Mouse (Mus musculus) forebrain, postnatal 0 days (tissue): Measurements from ENCODE around the gene Sh3tc1. TPM values are rescaled to one million over a fixed set of nuclear protein-coding genes. Genes with fewer than 3 reads are reported as not detected.

ENCODE experiments used
- ATAC-seq: fragments of 200-750 bp; cut with Nextera tagmentation; 2 replicates; pipeline ENCODE4 v1.8.0; 2017; ENCODE audit warnings: mild to moderate bottlenecking, moderate library complexity
- DNase-seq: peaks from one replicate; pipeline ENCODE4 v3.0.0-alpha.2; 2015
- H3K27ac ChIP-seq: fragments of 300-500 bp; sonication (generic); 2 replicates; pipeline ENCODE4 v1.5.1; 2014; ENCODE audit warnings: low read depth, mild to moderate bottlenecking, antibody characterized with exemption, low read length, moderate library complexity, mixed read lengths
- H3K27me3 ChIP-seq: fragments of 300-500 bp; sonication (generic); 2 replicates; pipeline ENCODE4 v1.6.1; 2014; ENCODE audit warnings: mild to moderate bottlenecking, low read length, mixed read lengths; ENCODE audit not compliant: insufficient read depth
- H3K36me3 ChIP-seq: fragments of 300-500 bp; sonication (generic); 2 replicates; pipeline ENCODE4 v1.6.1; 2014; ENCODE audit warnings: mild to moderate bottlenecking, moderate library complexity; ENCODE audit not compliant: insufficient read depth
- H3K4me1 ChIP-seq: fragments of 300-500 bp; sonication (generic); 2 replicates; pipeline ENCODE4 v1.6.1; 2014; ENCODE audit warnings: antibody characterized with exemption; ENCODE audit not compliant: insufficient read depth
- H3K4me2 ChIP-seq: fragments of 300-500 bp; sonication (generic); 2 replicates; pipeline ENCODE4 v1.6.1; 2014; ENCODE audit warnings: low read depth, mild to moderate bottlenecking, moderate library complexity
- H3K4me3 ChIP-seq: fragments of 300-500 bp; sonication (generic); 2 replicates; pipeline ENCODE4 v1.5.1; 2014; ENCODE audit warnings: low read depth, low read length, mixed read lengths
- H3K9ac ChIP-seq: fragments of 300-500 bp; sonication (generic); 2 replicates; pipeline ENCODE4 v1.6.1; 2014; ENCODE audit warnings: mild to moderate bottlenecking
- H3K9me3 ChIP-seq: fragments of 300-500 bp; sonication (generic); 2 replicates; pipeline ENCODE4 v1.6.1; 2016; ENCODE audit warnings: low read length
- CTCF ChIP-seq: sonication (generic); IDR thresholded peaks from 2 replicates; pipeline ENCODE4 v1.5.1; 2016; ENCODE audit warnings: antibody characterized with exemption, control low read depth, low read depth
- WGBS: fragments of 180-500 bp; shearing (Covaris S2); extraction: QIAGEN DNeasy Blood & Tissue Kit; methylation state at CpG from one replicate; pipeline ENCODE4 v1.1.7; 2014; 5-methylcytosine and 5-hydroxymethylcytosine counted together
- polyA plus RNA-seq: library from polyadenylated mRNA; unstranded; fragments of >200 nt; fragmentation: Nextera tagmentation; extraction: Ambion mirVana; gene quantifications from 2 replicates; pipeline ENCODE4 v1.2.1, GENCODE M21; 2015
- total RNA-seq: library from RNA; depleted of rRNA; stranded (reverse); fragments of >200 nt; gene quantifications from 2 replicates; pipeline ENCODE4 v1.2.3, GENCODE M21; 2014

The Sh3tc1 gene
- total and polyA plus RNA-seq, 2 experiments from 2014 or later: 1.2 to 2.8 TPM

DNA sequence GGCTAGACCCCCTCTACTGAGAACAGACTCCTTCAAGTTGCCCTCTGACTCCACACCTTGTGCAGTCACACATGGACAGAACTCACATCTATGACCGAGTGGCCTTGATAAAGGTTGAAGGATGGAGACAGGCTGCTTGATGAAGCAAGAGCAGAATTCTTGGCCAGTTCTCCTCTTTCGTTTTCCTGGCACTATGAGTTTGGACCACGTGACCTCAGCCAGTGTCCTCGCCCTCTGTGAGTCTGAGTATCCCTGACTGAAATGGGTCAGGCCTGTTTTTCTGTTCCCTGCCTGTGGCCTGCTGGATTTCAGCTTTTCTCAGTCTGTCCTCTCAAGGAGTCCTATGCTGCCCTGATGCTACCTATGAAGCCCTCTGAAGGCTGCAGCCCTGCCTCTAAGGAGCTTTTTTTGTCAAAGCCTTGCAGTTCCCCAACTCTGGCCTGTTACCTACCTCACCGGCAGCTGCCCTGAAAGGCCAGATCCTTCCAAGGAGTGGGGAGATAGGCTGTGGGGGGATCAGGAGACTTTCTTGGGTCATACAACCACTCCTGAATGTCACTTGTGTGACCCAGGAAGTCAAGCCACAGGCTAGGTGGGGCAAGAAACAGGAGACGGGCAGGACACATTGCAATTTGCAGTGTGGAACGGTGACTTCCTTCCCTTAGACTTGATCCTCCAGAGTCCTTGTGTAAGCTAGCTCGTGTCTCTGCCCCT lies 3.6 kb upstream of the Sh3tc1 start:
- H3K9me3 ChIP-seq: no peaks in the 10 kb centered on the region
- no peak for TF ChIP-seq CTCF
- no peak overlapping the region for H3K4me2 ChIP-seq
- ATAC-seq: no peak
- no peak for DNase-seq
- H3K27me3 ChIP-seq: no peaks in the 10 kb centered on the region; the same call in 1 of the 2 replicates
- H3K4me3 ChIP-seq: no peak overlapping the region
- no peak overlapping the region for H3K27ac ChIP-seq
- 80% methylated on average over 8 of the region's 8 CpGs for WGBS
- no peaks in the 10 kb centered on the region for H3K36me3 ChIP-seq
- H3K9ac ChIP-seq: no peak overlapping the region
- H3K4me1 ChIP-seq: no peaks in the 10 kb centered on the region

DNA sequence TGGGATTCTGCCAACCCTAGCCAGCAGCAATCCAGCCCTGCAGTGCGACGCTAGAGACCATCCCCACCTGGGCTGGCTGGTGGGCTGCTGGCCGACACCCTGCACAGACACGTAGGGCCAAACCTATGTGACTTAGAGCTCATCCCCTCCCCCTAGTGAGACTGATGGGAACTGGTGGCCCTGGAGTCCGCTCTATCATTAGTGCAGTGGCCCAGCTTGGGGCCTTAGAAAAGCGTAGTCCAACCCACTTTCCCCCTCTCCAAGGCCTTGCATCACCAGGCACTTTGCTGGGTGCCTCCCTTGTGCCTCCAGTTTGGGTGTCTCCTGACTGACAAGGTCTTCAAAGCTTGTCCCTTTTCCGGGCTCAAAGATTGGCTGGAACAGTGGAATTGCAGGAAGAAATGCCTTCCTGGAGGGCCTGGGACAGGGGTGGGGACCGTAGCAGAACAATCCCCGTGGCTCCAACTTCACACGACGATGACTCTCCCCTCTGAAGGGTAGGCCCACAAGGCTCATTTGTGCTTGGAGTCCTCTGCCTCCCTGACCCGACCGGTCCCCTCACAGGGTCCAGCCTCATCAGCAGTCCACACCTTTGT lies 1.5 kb upstream of the Sh3tc1 start:
- WGBS: 49% methylated on average over 13 of the region's 13 CpGs
- H3K4me1 ChIP-seq: no peaks in the 10 kb centered on the region
- H3K9me3 ChIP-seq: no peaks in the 10 kb centered on the region
- no peaks in the 10 kb centered on the region for H3K36me3 ChIP-seq
- H3K27me3 ChIP-seq: no peaks in the 10 kb centered on the region; the same call in 1 of the 2 replicates
- no peak for ATAC-seq
- no peak overlapping the region for H3K9ac ChIP-seq
- H3K27ac ChIP-seq: no peak overlapping the region
- no peak for DNase-seq
- no peak overlapping the region for H3K4me2 ChIP-seq
- no peak for TF ChIP-seq CTCF
- H3K4me3 ChIP-seq: no peak overlapping the region

DNA sequence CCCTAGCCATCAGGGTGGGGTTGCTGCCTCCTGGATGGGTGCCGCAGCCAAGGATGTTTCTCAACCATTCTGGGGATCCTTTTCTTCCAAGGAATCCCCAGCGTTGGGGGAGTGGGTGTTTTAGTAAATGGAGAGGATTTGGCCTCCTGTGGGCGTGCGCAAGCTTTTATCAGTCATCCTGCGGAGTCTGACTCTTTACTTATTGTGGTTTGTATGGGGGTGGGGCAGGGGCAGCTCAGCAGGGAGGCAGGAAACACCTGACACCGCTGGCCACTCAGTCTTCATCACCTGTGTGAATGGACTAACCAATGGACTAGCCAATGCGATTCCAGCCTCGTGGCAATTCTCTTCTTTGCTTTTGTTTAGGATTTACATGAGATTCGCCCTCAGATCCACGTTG lies 929 bp upstream of the Sh3tc1 start:
- no peak overlapping the region for H3K4me3 ChIP-seq
- H3K27me3 ChIP-seq: no peaks in the 10 kb centered on the region; the same call in 1 of the 2 replicates
- no peaks in the 10 kb centered on the region for H3K36me3 ChIP-seq
- no peak for ATAC-seq
- DNase-seq: no peak
- 13% methylated on average over 10 of the region's 10 CpGs for WGBS
- no peak for TF ChIP-seq CTCF
- no peak overlapping the region for H3K4me2 ChIP-seq
- no peak overlapping the region for H3K9ac ChIP-seq
- H3K9me3 ChIP-seq: no peaks in the 10 kb centered on the region
- no peak overlapping the region for H3K27ac ChIP-seq
- no peaks in the 10 kb centered on the region for H3K4me1 ChIP-seq

GRCm38 (mm10) chr5:35739005-35739404 lies 782 bp downstream of the Sh3tc1 start:
- no peak for ATAC-seq
- Histone ChIP-seq H3K4me1 (no peaks in the 10 kb centered on the region), H3K36me3 (no peaks in the 10 kb centered on the region), H3K27me3 (no peaks in the 10 kb centered on the region; the same call in 1 of the 2 replicates), H3K4me3 (no peak overlapping the region), H3K4me2 (no peak overlapping the region), H3K27ac (no peak overlapping the region), H3K9ac (no peak overlapping the region), H3K9me3 (no peaks in the 10 kb centered on the region)
- no peak for TF ChIP-seq CTCF
- WGBS: 82% methylated on average over 2 of the region's 2 CpGs
- no peak for DNase-seq

- H3K9ac ChIP-seq: no peak overlapping the region
- no peaks in the 10 kb centered on the region; the same call in 1 of the 2 replicates for H3K27me3 ChIP-seq
- H3K36me3 ChIP-seq: no peaks in the 10 kb centered on the region
- no peak for TF ChIP-seq CTCF
- H3K4me2 ChIP-seq: no peak overlapping the region
- no peak overlapping the region for H3K27ac ChIP-seq
- no peak for DNase-seq
- WGBS: 65% methylated on average over 20 of the region's 20 CpGs
- H3K4me1 ChIP-seq: no peaks in the 10 kb centered on the region
- H3K4me3 ChIP-seq: no peak overlapping the region
- no peaks in the 10 kb centered on the region for H3K9me3 ChIP-seq
- ATAC-seq: no peak; the same call in 1 of the 2 replicates
Measured at GRCm38 (mm10) chr5:35737231-35737901, 2.4 kb downstream of the Sh3tc1 start.

- Histone ChIP-seq H3K9ac (no peak overlapping the region), H3K4me2 (no peak overlapping the region), H3K4me1 (no peaks in the 10 kb centered on the region), H3K4me3 (no peak overlapping the region), H3K27me3 (no peaks in the 10 kb centered on the region), H3K27ac (no peak overlapping the region), H3K36me3 (no peaks in the 10 kb centered on the region), H3K9me3 (no peaks in the 10 kb centered on the region)
- 88% methylated on average over 2 of the region's 2 CpGs for WGBS
- no peak for DNase-seq
- no peak for ATAC-seq
- TF ChIP-seq CTCF: no peak
Measured at GRCm38 (mm10) chr5:35733523-35733922, 6.3 kb downstream of the Sh3tc1 start.

DNA sequence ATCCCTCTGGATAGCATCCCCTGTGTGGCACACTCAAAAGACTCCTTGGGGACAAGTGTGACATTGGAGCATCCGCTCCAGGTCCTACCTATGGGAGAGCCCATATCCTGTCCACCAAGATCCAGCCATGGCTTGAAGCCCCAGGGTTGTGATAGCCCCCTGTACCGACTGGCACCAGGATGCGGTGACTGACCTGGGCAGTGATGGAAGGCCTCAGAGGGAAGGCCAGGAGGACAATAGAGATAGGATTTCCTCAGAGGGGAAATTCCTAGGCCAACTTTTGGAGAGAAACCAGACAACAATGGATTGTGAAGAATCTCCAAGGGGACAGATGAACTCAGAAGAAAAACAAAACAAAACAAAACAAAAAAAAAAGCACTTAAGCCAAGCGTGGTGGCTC lies 8.8 kb downstream of the Sh3tc1 start:
- H3K4me2 ChIP-seq: no peak overlapping the region
- no peaks in the 10 kb centered on the region for H3K4me1 ChIP-seq
- H3K27me3 ChIP-seq: no peaks in the 10 kb centered on the region
- H3K9me3 ChIP-seq: no peaks in the 10 kb centered on the region
- H3K9ac ChIP-seq: no peak overlapping the region
- 84% methylated on average over 4 of the region's 4 CpGs for WGBS
- H3K4me3 ChIP-seq: no peak overlapping the region
- no peak for TF ChIP-seq CTCF
- H3K36me3 ChIP-seq: no peaks in the 10 kb centered on the region
- DNase-seq (no peak), ATAC-seq (no peak)
- H3K27ac ChIP-seq: no peak overlapping the region
